Mouse (Mus musculus) c-Kit-positive CD71-positive TER-119-positive erythroid progenitor cells, embryonic 14.5 days (primary cell): ENCODE results near the gene Cmtm6.

ENCODE experiments used
- DNase-seq: peaks from one replicate; pipeline ENCODE4 v3.0.0-alpha.2; 2013; ENCODE audit warnings: low spot score

Cmtm6 gene

DNA sequence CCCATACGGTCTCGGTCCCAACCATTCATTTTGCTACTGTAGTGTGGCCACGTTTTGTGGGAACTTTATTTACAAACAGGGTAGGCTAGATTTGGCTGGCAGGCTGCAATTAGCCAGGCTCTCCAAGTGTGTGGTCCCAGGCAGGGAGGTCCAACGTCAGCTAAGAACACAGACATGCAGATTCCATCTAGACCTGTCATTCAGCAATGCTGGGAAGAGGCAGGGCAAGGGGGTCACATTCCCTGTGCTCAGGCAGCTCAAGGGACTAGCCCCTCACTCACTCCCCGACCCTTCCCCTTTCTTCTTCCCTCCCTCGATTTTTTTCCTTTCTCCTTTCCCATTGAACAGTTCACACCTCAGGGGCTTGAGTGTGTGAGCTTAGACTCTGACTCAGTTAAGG, 67.9 kb downstream of the Cmtm6 start:
- no peak for DNase-seq
